Mouse (Mus musculus): Measurements from ENCODE around the gene Klhl8.
"Not testable (repeated sequence)": the region's sequence is repeated elsewhere in the genome, so short reads cannot be mapped to it uniquely, and the experiment has no call there.

The Klhl8 gene

GRCm38 (mm10) chr5:103910748-103911409 is at the start of gene Klhl8:
TSS of gene Klhl8 (minus strand) at chr5:103911259.
- peak; percentile 73 for DNase-seq (ENCODE audit: low spot score)

GRCm38 (mm10) chr5:103954638-103955037 is 43.6 kb upstream of the Klhl8 start:
- no peak for DNase-seq (ENCODE audit: low spot score)

GRCm38 (mm10) chr5:103953135-103954083 is 42.4 kb upstream of the Klhl8 start:
- no peak for DNase-seq (ENCODE audit: low spot score)

- not testable (repeated sequence) for DNase-seq (ENCODE audit: low spot score)
Observed at GRCm38 (mm10) chr5:103950138-103950537, 39.1 kb upstream of the Klhl8 start.

- DNase-seq (ENCODE audit: low spot score) = no peak
Observed at GRCm38 (mm10) chr5:103943183-103943582, 32.1 kb upstream of the Klhl8 start.

DNA sequence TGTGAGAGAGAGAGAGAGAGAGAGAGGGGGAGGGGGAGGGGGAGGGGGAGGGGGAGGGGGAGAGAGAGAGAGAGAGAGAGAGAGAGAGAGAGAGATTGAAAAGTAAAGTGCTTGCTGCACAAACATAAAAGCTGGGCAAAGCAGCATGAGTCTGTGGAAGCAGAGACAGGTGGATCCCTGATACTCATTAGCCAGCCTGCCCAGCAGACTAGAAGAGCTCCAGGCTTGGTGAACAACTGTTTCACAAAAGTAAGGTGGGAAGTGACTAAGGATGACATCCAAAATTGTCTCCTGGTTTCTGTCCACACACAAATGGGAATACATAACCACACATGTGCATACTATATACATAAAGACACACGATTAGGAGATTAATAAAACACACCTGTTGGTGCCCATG is 28.8 kb upstream of the Klhl8 start:
- DNase-seq (ENCODE audit: low spot score) = no peak

- DNase-seq (ENCODE audit: low spot score) = no peak
Observed at GRCm38 (mm10) chr5:103939350-103939652, 28.2 kb upstream of the Klhl8 start.

GRCm38 (mm10) chr5:103938547-103939349 is 27.7 kb upstream of the Klhl8 start:
- no peak for DNase-seq (ENCODE audit: low spot score)

- DNase-seq (ENCODE audit: low spot score) = no peak
Observed at GRCm38 (mm10) chr5:103936906-103937589, 26.0 kb upstream of the Klhl8 start.

DNA sequence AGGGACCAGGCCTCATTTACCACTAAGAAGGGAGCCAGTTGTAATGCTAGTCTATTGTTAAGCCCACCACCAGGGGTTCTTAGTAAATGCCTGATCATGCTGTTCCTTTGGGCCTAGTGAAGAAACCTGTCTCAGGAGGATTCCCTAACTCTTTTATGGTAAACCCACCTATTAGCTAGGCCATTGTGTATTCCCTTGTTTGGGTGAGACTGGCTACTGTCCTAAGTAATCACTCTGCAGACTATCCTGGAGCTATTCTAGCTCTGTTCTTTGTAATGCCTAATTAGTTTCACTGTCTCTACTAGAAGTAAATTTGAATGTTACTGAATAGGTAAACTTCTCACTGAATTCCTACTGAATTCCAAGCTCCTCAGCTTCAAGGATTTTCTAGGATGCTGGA is 20.9 kb upstream of the Klhl8 start:
- DNase-seq (ENCODE audit: low spot score) = not testable (repeated sequence)

- no peak for DNase-seq (ENCODE audit: low spot score)
Observed at GRCm38 (mm10) chr5:103930511-103930910, 19.5 kb upstream of the Klhl8 start.

- DNase-seq (ENCODE audit: low spot score) = no peak
Observed at GRCm38 (mm10) chr5:103928196-103928550, 17.1 kb upstream of the Klhl8 start.

DNA sequence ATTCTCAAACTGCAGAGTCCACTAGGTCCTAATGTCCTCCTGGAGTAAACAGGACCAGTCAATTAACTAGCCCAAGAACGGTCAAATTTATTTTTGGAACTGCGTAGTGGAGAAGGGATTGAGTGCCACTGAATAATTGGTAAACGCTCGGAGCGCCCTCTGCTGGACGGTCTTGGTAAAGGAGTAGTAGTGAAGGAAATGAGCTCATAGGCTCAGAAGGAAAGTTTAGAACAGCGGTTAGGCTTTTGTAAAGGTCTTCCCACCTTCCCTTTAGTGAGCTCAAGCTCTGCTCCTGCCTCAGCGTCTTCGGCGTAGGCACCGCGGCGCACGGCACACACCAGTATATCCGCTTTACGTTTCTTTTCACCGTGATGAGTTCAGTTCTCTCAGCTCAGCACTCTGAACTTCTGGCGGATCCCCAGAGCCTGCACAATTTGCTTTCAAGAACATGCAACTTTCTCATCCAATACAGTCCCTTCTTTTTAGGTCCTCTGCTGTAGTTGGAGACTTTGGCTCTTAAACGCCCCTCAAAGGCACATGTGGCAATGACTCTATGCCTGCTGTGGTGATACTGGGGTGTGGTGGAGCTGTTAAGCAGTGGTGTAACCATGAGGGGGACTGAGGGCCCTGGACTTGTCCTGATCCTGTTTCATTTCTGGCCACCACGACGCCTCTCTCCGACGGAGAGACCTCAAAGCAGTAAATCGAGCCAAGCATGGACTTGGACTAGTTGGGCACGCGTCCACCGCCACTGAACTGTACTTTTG is 16.6 kb upstream of the Klhl8 start:
- peak; percentile 74 for DNase-seq (ENCODE audit: low spot score)

DNA sequence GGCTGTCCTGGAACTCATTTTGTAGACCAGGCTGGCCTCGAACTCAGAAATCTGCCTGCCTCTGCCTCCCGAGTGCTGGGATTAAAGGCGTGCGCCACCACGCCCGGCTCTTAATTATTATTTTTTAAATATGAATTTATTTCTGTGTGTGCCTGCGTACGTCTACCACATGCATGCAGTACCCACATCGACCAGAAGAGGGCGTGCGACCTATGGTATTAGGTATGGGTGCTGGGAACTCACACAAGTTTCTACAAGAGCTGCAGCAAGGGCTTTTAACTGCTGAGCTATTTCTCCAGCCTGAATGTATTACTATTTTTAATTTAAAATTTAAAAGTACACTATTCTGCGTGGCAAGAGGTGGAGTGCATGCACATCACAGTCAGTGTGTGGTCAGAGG is 15.3 kb upstream of the Klhl8 start:
- DNase-seq (ENCODE audit: low spot score) = peak; percentile 26

DNA sequence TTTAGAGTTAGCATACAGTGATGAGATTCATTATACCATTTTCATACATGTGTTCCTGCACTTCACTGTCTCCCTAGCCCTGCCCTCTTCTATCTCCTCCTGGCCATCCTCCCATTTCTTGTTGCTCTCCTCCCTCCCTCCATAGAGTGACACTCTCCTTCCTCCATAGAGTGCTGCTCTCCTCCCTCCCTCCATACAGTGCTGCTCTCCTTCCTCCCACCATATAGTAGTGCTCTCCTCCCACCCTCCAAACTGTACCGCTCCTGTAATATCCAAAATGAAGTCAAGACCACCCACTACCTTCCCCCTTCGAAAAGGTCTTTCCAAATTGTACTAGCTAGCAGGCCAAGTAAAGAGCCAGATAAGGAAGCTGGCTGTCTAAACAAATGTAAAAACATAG is 12.7 kb upstream of the Klhl8 start:
- no peak for DNase-seq (ENCODE audit: low spot score)

- no peak for DNase-seq (ENCODE audit: low spot score)
Observed at GRCm38 (mm10) chr5:103923101-103923500, 12.0 kb upstream of the Klhl8 start.

DNA sequence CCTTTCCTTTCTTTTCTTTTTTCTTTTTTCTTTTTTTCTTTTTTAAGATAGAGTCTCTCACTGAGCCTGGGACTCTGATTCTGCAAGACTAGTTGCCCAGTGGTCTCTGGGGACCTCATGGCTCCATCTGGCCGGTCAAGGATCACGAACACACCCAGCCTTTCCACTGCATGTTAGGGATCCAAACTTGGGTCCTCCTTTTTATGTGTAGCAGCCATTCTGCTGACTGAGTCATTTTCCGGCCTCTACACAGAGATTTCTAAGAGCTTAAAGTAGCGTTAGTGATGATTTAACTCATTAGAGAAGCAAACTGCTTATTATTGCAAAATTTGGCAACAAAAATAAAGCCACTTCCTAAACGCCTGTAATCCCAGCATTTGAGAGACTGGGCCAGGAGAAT is 11.4 kb upstream of the Klhl8 start:
- DNase-seq (ENCODE audit: low spot score) = no peak

DNA sequence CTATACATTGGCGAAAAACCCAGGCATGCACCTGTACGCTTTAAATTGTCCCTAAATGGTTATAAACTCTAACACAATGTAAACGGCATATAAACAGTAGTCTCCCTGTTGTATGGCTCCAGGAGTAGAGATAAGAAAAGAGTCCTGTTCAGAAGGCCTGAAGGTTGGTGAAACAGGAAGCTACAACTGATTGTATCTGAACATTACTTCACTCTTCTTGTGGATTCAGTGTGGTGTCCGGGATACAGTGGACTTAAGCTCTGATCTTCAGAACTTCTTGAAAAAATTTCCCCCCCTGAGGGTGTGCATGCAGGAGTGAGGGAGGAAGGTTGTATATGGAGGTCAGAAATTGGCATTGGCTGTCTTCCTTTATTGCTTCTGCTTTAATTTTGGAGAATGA is 8.4 kb upstream of the Klhl8 start:
- DNase-seq (ENCODE audit: low spot score) = no peak

GRCm38 (mm10) chr5:103918233-103918632 is 7.2 kb upstream of the Klhl8 start:
- no peak for DNase-seq (ENCODE audit: low spot score)

- no peak for DNase-seq (ENCODE audit: low spot score)
Observed at GRCm38 (mm10) chr5:103917357-103917895, 6.4 kb upstream of the Klhl8 start.
